Mouse (Mus musculus) neural tube, embryonic 10.5 days (tissue): ENCODE measurements around the gene Amt.
"Not testable (repeated sequence)": the region's sequence is repeated elsewhere in the genome, so short reads cannot be mapped to it uniquely, and the experiment has no call there.

Source experiments
- DNase-seq: peaks from one replicate; pipeline ENCODE4 v3.0.0-alpha.2; 2017; ENCODE audit warnings: low spot score; ENCODE audit errors: extremely low spot score

Amt gene

DNA sequence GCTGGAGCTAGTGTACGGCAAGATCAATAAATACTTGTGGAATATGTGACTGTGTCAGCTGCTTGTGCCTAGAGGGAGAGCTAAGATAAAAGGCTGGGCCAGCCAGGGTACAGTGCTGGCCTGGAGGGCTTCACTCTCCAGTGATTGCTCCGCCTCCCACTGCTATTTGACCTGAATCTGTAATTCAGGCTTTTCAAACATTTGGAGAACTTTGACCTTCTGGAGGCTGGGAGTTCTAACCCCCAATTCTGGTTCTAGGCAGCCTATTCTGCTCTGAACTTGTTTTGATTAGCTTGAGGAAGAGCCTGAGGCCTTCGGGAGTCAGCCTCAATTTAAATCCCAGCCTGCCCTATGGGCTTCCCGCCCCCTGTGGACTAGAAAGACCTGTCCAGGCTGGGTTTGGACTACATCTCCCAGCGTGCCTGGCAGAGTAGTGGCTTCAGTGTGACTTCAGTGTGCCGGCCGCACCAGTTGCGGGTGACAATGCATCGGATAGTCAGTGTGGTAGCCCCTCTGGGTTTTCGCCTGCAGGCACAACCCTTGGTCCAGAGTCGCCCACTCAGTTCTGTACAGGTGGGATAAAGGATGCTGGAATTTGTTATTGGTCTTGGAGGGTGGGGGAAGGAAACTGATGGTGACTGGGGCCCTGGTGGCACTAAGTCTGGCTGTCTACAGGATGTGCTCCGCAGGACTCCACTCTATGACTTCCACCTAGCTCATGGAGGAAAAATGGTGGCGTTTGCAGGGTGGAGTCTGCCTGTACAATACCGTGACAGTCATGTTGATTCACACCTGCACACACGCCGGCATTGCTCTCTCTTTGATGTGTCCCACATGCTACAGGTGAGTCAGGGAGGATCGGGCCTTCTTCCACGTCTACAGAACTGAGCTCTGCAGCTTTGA lies at the start of gene Amt:
Gene Amt (plus strand): TSS at position 401 of the 903 bp plus-strand sequence.
- DNase-seq: peak; percentile 54

DNA sequence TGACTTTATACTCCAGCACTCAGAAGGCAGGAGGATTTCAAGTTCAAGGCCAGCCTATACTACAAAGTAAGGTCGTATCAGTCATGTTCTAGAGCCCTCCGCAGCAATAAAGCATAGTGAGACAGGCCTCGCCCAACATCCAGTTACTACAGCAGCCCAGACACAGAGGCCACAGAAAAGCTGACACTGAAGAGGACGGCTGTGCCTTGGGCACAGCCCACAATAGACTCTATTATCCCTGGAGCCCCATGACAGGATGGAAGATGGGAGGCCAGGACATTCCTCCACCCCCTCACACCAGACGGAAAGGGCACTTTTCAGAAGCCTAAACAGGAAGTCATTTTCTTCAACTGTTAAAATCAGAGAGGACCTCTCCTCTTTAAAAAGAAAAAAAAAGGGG lies 47.7 kb upstream of the Amt start:
- DNase-seq: no peak

DNA sequence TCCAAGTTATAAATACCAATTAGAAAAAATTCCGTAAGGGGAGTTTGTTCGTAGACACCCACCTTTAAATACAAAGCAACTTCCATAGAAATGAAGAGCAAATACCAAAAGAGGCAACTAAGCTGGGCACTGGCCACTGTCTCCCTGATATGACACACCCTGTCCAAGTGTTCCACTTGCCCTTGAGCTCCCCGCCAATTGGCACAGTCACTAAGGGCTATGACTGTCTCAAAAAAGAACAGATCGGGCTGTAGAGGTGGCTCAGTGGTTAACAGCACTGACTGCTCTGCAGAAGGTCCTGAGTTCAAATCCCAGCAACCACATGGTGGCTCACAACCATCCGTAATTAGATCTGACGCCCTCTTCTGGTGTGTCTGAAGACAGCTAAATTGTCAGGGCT lies 44.8 kb upstream of the Amt start:
- DNase-seq: no peak

DNA sequence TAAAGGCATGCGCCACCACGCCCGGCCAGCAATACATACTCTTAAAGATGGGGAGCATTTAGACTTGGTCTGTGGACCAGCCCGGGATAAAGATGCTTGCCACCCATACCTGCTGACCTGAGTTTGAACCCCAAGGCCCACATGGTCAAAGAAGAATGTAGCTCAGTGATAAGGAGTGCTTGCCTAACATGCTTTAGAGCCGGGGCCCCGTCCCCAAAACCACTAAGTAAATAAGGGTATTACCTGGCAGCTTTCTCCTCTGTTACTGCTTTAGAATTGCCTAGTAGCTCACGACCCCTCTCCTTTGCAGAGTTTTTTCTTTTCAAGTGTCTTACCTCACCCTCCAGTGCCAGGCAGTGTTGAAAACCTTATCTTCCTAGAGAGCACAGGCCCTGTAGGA lies 43.9 kb upstream of the Amt start:
- DNase-seq: no peak

DNA sequence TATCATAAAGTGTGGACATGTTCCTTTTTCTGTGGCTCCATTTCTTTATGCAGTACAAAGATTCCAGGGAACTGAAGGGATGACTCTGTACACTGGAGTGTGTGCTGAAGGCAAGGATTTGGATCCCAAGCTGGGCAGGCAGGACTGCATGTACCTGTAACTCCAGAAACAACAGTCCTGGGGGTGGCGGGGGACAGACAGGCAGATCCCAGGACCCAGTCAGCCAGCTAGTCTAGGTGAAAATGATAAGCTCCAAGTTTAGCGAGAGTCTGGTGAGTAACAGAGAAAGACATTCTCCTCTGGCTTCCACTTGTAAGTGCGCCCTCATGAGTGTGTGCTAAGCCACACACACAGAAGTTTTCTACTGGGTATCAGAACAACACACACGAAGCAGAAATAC lies 36.1 kb upstream of the Amt start:
- DNase-seq: no peak

DNA sequence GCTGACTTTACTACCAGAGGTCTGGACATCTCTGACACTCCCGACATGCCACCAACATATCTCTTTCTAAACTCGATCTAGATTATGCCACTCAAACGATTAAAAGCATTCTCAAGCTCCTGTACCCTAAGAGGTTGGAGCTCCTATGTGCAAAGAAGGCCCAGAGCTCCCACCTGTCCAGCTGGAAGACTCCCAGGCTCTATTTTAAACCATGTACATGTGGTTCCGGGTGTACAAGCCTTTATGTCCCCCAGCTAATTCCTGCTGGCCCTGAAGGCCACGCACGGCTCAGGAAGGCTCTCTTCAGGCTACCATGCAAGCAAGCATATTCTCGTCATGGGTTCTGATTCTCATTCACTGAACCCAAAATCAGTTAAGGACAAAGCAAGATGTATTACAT lies 34.8 kb upstream of the Amt start:
- no peak for DNase-seq

DNA sequence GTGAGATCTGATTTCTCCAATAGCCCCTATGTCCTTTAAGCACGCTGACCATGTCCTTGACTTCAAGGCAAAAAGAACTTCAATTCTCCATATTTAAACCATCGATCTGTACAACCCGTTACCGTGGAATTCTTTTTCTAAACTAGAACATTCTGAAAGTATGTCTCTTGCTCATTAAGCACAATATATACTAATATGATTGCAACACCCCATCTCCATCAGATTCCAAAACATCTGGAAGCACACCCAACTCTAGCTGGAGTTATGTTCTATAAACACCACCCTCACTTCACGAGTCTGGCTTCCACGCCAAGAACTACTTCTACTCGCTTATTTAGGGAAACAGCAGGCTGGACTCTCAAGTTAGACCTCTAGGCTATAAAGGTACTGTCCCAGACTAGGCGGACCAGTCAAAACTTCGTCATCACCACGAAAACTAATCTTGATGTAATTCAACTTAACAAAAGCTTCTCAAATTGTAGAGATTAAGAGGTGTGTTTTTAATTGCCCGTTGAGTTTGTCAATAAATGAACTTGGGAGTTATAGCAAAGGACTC lies 34.1 kb upstream of the Amt start:
- DNase-seq: no peak

DNA sequence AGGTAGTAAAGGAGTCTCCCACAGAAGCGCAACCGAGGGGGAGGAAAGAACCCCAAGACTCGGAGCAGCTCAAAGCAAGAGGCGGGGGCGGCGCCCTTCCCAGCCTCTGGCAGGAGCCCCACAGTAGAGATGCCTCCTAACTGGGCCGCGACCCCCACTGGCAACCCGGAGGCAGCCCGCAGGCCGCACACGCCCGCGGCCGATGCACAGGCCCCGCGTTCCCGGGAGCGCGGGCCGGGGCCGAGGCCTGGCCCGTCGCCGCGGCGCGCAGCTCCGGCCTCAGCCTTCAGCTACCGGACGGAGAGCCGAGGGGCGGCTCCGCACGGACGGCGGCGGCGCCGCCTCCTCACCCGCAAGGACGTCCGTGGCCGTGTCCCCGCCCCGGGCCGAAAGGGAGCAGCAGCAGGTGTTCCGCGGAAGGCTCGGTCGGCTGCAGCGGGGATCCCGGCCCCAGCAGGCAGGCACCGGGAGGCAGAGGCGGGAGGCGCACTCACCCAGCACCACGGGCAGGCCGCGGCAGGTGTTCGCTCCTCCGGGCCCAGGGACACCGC lies 33.4 kb upstream of the Amt start:
- no peak for DNase-seq

DNA sequence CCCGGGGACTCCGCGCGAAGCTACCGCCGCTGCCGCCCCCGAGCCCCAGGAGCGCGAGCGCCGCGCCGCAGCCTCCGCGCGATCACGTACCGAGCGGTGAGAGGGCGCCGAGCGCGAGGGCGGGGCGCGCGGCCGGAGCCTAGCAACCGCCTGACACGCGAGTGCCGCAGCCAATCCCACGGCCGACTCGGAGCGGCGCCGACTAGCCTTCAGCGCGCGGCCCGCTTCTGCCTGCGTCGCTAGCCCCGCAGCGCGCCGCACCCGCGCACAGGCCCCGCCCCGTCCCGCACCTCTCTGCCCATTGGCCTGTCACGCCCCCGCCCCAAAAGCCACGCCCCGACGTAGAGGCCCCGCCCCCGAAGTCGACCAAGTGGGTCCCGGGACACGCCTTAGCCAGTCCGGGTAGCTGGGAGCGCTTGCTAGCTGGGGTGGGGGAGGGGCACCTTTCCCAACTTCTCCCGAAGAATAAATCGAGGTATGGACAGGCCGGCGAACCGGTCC lies 32.9 kb upstream of the Amt start, which contains the start of gene Dag1:
Gene Dag1 (minus strand): TSS at position 269 of the 501 bp plus-strand sequence.
- peak; percentile 100 for DNase-seq

DNA sequence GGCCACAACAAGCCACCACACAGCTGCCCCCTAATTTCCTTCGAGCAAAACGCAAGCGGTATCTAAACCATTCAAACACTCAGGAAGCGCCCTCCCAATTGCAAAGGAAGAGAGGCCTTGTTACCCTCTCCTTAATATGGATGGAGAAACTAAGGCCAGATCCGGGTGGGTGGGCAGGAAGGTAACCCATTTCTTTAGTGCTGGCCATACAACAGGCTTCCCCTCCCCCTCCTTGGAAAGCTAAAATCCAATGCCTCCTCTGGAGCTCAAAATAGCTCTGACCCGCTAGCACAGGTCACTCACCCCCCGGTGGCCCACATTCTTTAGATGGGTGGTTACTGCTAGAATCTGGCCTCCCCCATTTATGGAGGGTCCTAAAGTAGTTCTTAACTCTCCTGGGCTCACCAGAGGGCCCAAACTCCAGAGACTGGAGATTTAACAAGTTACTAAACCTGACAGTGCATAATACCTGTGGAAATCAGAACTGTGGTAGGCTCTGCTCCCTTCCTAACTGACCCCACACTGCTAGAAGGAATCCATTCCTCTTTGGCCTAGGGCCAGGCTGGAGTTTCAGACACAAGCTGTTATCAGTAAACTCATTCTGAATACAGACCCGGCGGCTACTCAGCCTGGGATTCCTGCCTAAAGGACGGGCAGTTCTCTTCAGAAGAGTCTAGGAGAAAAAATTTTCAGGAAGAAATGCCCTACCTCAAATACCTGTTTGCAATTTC lies 32.3 kb upstream of the Amt start:
- DNase-seq: no peak

DNA sequence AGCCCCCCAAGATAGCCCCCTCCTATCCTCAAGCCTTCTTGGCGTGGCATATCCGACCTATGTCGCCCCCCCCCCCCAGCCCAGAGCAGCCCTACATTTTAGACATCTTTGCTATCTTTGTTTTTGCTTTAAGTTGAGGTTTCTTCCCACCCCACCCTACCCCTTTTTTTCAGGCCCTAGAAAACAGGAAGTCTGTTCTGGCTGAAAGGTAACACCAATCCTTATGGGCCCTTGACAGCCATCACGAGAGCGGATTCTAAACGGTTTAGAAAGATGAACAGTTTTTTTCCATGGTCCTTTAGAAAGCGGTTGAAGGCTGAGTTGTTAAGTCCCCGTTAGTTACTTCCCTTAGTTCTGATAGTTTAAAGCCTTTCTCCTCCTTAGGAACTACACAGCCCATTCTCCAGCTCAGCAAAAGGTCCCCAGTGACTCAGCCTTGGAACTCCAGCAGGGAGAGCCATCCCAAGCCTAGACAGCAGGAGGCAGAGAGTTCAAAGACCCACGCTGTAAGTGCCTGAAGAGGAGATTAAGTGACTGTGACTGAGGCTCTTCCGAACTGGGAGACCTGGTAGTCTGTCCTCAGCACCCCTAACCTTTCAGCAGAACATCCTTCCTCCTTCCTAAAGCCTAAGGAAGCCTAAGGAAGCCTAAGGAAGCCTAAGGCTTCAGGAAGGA lies 30.3 kb upstream of the Amt start:
- no peak for DNase-seq

DNA sequence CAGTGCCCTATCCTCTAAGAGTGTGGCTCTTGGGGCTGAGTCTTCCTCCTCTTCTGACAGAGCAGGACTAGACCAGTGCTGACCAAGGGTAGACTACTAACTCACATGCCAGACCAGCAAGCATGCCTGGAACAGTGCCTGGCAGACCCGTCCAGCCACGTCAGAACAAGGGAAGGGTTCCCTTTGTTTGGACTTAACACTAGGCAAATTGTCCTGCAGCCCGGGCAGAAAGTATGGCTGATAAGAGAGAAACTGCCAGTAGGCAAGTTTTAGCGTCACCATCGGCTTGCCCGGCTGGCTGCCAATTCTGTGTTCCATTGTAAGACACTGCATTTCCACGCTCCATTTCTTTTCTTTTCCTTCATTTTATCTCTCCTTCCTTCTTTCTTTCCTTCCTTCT lies 29.0 kb upstream of the Amt start:
- no peak for DNase-seq

DNA sequence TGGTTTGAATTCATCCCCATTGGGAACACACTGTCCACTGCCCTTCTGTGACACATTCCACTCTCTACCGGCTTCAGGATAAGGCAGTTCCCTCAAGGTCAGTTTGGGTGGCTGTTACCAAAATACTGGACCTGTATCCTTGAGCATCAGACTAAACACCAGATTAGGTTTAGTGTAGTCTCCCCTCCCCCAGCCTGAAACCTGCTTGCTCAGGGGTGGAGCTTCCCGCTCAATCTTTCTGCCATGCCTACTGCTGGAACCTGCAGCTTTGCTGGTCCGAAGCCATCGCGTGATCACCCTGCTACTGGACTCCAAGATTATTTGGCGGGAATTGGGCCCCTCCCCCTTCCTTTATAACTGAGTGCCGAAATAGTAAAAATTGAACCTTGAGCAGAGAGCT lies 28.0 kb upstream of the Amt start:
- DNase-seq: not testable (repeated sequence)

DNA sequence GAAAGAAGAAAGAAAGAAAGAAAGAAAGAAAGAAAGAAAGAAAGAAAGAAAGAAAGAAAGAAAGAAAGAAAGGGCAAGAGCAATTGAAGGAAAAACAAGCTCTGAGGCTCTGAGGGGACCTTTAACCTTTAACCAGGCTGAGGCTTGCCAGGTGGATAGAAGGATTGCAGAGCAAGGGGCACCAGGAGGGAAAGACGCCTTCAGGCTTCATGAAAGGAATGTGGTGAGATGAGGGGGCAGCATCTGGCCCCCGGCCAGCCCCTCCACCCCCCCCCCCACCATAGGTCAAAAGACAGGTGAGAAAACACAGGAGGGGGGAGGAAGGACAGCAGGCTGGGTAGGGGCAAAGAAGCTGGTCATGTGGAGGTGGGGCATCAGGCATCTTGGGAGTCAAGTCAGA lies 24.7 kb upstream of the Amt start:
- DNase-seq: no peak

DNA sequence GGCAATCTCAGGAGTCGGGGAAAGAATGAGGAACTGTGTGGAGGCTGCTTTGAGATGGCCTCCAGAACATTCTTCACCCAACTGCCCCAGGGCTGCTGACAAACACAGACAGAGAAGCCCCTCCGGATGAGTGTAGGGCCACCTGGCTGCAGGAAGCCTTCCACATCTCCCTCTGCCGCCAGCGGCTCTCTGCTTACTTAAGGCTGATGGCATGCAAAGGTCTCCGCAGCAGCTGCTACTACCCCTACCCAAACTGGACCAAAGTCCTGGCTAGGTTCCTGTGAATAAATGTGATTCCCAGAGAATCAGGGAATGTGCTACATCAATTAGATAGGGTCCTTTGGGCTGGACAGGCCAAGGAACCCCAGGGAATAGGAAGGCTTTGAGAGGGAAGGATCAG lies 24.0 kb upstream of the Amt start:
- no peak for DNase-seq

DNA sequence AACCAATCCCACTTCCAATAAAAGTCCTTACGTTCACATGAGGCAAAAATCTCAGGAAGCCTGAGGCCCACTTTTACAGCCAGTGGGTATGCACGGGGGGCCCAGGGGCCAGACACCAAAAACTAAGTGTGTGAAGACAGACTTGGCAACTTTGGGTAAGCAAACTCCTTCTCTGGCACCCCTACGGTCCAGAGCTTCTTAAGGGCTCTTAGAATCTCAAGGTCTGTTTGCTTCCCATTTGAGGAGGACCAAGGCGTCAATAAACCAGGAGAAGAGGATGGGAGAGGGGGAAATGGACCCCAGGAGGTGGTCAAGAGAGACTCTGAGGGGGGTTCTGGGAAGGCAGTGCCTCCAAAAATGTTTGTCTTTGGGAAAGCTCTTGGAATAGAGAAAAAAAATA lies 23.2 kb upstream of the Amt start:
- DNase-seq: no peak

DNA sequence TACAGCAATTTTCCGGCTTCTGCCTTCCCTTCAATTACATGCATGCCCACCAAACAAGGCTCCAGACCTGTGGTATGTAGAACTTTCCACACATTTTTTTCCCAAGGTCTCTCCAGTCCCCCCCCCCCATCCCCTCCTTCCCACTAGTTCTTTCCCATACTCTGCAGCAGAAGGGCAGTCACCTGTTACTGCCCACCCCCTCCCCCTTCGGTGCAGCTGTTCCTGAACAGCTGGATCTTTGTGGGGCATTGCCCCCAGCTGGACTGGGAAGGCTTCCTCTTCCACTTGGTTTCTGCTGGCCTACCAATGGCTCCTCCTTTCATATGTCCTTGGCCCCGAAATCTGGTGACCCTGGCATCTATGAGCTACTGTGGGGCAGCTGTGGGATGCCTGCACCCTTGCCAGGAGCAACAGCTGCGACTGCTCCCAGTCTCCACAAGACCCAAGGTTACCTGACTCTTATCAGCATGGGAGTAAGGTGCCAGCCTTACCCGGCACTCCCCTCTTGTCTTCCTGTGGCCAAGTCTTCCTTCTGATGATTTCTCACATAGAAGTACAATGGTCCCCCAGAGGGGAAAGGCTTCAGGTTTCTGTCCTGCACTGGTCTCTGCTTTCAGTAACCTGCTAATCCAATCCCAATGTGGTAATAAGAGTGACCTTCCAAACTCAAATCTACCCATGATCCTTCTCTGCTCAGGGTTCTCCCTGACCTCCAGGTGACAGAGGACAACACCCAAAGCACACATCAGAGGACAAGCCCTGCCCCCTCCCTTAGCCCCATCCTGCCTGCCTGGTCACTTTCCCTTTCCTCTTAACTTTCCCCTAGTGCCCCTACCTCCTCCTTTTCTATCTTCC lies 21.9 kb upstream of the Amt start:
- no peak for DNase-seq

DNA sequence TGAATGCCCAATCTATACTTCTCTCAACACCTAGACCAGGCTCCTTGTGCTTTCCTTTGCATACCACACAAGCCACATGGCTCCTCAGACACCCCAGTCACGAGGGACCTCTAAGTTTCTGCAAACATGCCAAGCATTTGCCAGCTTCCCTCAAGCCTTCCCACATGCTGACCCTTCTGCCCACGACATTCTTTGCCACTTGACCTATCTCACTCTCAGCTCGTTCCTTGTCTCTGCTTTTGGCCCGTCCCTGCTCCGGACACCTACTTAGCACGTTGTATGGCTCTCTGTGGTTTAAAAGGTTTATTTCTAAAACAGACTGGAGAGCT lies 21.4 kb upstream of the Amt start:
- DNase-seq: no peak

DNA sequence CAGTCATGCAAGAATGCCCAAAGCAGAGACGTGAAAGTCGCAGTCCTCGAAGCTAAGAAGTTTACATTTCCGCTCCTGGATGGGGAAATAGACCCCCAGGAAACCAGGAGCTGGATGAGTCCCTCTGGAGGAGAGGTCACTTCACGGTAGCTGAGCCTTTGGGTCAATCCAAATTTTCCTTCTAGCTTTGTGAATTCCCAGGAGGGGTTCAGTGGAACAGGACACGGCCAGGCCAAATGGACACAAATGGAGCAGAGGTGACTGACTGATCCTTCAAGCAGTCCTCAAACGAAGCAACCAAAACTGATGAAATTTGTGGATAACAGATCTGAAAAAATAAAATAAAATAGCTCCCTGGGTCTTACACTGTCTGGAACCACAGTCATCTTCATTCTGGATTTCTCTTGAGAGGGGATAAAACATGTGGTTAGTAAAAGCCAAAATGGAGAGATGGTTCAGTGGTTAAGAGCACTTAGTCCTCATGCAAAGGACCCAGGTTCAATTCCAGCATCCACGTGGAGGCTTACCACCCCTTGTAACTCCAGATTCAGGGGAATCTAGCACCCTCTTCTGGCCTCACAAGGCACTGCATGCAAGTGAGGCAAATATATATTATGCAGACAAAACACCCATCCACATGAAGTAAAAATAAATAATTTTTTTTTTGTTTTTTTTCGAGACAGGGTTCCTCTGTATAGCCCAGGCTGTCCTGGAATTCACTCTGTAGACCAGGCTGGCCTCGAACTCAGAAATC lies 17.8 kb upstream of the Amt start:
- DNase-seq: peak; percentile 30
